Mouse (Mus musculus): ENCODE measurements at regions not wholly inside any gene's neighbourhood (a gene's known extent, or its start where the extent isn't known, plus 50 kb on each side); places are given as distances from the start of the nearest gene placed in this dataset.
A peak's percentile ranks its signal among the peaks of the same experiment; 100 is the strongest.

DNA sequence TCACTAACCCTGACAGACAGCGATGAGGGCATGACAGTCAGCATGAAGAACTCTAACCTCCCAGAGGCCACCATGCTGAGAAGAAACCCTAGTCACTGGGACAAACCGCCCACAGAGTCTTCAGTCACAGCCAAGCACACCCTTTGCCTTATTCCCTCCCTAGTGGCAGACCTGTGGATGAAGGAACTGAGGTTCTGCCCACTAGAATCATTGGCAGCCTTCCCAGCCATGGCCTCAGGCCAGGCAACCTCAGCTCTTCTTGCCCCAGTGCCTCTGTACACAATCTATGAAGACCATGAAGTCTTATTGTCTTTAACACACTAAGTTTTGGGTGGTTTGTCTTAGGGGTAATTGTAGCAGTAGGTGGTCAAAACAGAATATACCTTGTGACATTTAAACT, 219.5 kb downstream of the Rps15a start:
- Histone ChIP-seq H3K4me3 (ENCODE audit: control insufficient read depth, insufficient read depth, low read length) (no peak overlapping the region), H3K4me1 (replicated peaks; ENCODE audit: control insufficient read depth, insufficient read depth, low read length) (no peaks in the 10 kb centered on the region), H3K27ac (ENCODE audit: control insufficient read depth, insufficient read depth, low read length) (no peak overlapping the region), H3K27me3 (ENCODE audit: control insufficient read depth, insufficient read depth, low read length) (no peaks in the 10 kb centered on the region), H3K36me3 (ENCODE audit: control insufficient read depth, insufficient read depth, low read length) (no peaks in the 10 kb centered on the region)
- TF ChIP-seq POLR2A (IDR thresholded peaks at IDR 0.05; ENCODE audit: control insufficient read depth, extremely low read depth, insufficient read depth, low read length, poor library complexity), result no peak
- no peak for TF ChIP-seq CTCF (IDR thresholded peaks at IDR 0.05; ENCODE audit: borderline replicate concordance, control insufficient read depth, extremely low read depth, insufficient read depth, low read length, poor library complexity)
- WGBS, result 59% methylated on average over 2 of the region's 2 CpGs
- no peak for DNase-seq

DNA sequence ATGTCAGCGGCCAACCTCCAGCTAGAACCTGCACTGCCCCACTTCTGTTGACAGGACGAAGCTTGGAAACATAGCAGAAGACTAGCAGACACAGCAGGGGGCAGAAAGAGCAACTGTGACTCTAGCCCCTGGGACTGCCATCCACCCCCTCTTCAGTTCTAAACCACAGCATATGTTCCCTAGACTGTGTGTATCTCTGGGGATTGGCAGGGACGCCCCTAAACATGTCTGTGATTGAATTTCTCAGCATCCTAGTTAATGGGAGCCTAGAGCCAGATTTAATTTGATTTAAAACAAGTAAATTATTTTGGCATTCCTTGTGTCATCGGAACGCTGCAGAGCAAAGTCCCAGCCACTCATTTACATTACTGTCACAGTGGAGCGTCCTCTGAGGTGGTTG, 228.7 kb downstream of the Rps15a start:
- 80% methylated on average over 6 of the region's 6 CpGs for WGBS
- no peaks in the 10 kb centered on the region for H3K27me3 ChIP-seq (ENCODE audit: control insufficient read depth, insufficient read depth, low read length)
- no peak overlapping the region for H3K27ac ChIP-seq (ENCODE audit: control insufficient read depth, insufficient read depth, low read length)
- TF ChIP-seq CTCF (IDR thresholded peaks at IDR 0.05; ENCODE audit: borderline replicate concordance, control insufficient read depth, extremely low read depth, insufficient read depth, low read length, poor library complexity) (no peak), POLR2A (IDR thresholded peaks at IDR 0.05; ENCODE audit: control insufficient read depth, extremely low read depth, insufficient read depth, low read length, poor library complexity) (no peak)
- no peak overlapping the region for H3K4me3 ChIP-seq (ENCODE audit: control insufficient read depth, insufficient read depth, low read length)
- no peak for DNase-seq
- H3K4me1 ChIP-seq (replicated peaks; ENCODE audit: control insufficient read depth, insufficient read depth, low read length), result no peaks in the 10 kb centered on the region
- H3K36me3 ChIP-seq (ENCODE audit: control insufficient read depth, insufficient read depth, low read length), result no peaks in the 10 kb centered on the region

DNA sequence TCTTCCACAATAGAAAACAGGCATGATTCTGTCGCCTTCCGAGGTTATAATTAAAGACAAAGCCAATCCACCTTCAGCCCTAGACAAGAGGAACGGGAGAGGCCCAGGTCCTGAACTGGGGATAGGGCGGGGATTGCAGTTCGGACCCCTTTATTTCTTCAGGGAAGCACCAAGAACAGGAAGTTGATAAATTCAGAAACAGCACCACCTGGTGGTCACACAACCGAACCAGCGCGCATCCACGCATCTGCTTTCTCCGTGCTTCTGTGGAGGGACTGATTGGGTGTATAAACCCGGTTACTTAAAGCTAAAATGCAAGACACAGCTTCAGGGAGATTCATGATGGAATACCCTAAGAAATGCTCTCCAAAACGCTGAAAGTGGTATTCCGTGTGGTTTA, 233.2 kb downstream of the Rps15a start:
- H3K27me3 ChIP-seq (ENCODE audit: control insufficient read depth, insufficient read depth, low read length), result no peaks in the 10 kb centered on the region
- TF ChIP-seq CTCF (IDR thresholded peaks at IDR 0.05; ENCODE audit: borderline replicate concordance, control insufficient read depth, extremely low read depth, insufficient read depth, low read length, poor library complexity) (peak; percentile 57; the same call in 1 of the 2 replicates), POLR2A (IDR thresholded peaks at IDR 0.05; ENCODE audit: control insufficient read depth, extremely low read depth, insufficient read depth, low read length, poor library complexity) (no peak)
- DNase-seq, result peak; percentile 60
- no peak overlapping the region for H3K4me3 ChIP-seq (ENCODE audit: control insufficient read depth, insufficient read depth, low read length)
- no peaks in the 10 kb centered on the region for H3K36me3 ChIP-seq (ENCODE audit: control insufficient read depth, insufficient read depth, low read length)
- H3K27ac ChIP-seq (ENCODE audit: control insufficient read depth, insufficient read depth, low read length), result no peak overlapping the region
- H3K4me1 ChIP-seq (replicated peaks; ENCODE audit: control insufficient read depth, insufficient read depth, low read length), result no peaks in the 10 kb centered on the region
- 10% methylated on average over 13 of the region's 13 CpGs for WGBS

DNA sequence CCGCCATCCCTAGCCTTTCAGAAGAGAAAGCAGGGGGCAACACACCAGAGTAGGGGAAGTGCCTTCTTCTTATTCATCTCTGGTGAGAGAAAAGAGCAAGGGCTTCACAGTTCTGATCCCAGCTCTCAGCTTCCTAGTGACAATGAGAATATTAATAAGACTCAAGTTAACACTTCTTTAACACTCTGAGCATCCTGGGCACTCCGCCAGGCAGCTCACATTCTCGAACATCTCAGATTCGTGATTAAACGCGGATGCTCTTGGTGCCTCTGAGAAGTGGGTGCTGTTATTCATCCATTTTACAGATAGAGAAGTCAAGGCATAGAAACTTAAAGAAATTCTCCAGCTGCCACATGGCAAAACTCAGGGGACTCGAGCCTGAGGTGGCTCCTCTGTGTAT, 237.1 kb downstream of the Rps15a start:
- DNase-seq, result no peak
- Histone ChIP-seq H3K4me1 (replicated peaks; ENCODE audit: control insufficient read depth, insufficient read depth, low read length) (no peaks in the 10 kb centered on the region), H3K36me3 (ENCODE audit: control insufficient read depth, insufficient read depth, low read length) (no peaks in the 10 kb centered on the region), H3K4me3 (ENCODE audit: control insufficient read depth, insufficient read depth, low read length) (no peak overlapping the region), H3K27me3 (ENCODE audit: control insufficient read depth, insufficient read depth, low read length) (no peaks in the 10 kb centered on the region), H3K27ac (ENCODE audit: control insufficient read depth, insufficient read depth, low read length) (no peak overlapping the region)
- TF ChIP-seq POLR2A (IDR thresholded peaks at IDR 0.05; ENCODE audit: control insufficient read depth, extremely low read depth, insufficient read depth, low read length, poor library complexity) (no peak), CTCF (IDR thresholded peaks at IDR 0.05; ENCODE audit: borderline replicate concordance, control insufficient read depth, extremely low read depth, insufficient read depth, low read length, poor library complexity) (no peak)
- 86% methylated on average over 7 of the region's 7 CpGs for WGBS

DNA sequence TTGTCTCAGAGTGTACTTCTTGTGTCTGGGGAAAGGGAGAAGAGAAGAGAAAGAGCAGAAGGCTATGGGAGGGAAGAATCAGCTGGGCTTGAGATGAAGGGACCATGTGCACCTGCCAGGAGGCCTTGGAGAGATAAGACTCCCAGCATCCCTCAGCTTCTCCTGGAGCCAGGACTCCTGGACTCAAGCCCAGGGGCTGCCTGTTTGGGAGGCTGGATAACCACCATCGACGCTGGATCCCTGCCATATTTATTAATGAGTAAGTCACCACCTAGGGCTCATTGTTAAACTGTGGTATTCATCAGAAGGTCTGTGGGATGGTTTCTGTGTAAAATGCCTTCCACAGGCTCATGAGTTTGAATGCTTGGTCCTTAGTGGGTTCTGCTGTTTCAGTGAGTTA, 240.7 kb downstream of the Rps15a start:
- H3K36me3 ChIP-seq (ENCODE audit: control insufficient read depth, insufficient read depth, low read length), result no peaks in the 10 kb centered on the region
- no peaks in the 10 kb centered on the region for H3K4me1 ChIP-seq (replicated peaks; ENCODE audit: control insufficient read depth, insufficient read depth, low read length)
- TF ChIP-seq CTCF (IDR thresholded peaks at IDR 0.05; ENCODE audit: borderline replicate concordance, control insufficient read depth, extremely low read depth, insufficient read depth, low read length, poor library complexity) (no peak), POLR2A (IDR thresholded peaks at IDR 0.05; ENCODE audit: control insufficient read depth, extremely low read depth, insufficient read depth, low read length, poor library complexity) (no peak)
- no peak for DNase-seq
- no peak overlapping the region for H3K4me3 ChIP-seq (ENCODE audit: control insufficient read depth, insufficient read depth, low read length)
- no peaks in the 10 kb centered on the region for H3K27me3 ChIP-seq (ENCODE audit: control insufficient read depth, insufficient read depth, low read length)
- WGBS, result 91% methylated on average over 2 of the region's 2 CpGs
- H3K27ac ChIP-seq (ENCODE audit: control insufficient read depth, insufficient read depth, low read length), result no peak overlapping the region

DNA sequence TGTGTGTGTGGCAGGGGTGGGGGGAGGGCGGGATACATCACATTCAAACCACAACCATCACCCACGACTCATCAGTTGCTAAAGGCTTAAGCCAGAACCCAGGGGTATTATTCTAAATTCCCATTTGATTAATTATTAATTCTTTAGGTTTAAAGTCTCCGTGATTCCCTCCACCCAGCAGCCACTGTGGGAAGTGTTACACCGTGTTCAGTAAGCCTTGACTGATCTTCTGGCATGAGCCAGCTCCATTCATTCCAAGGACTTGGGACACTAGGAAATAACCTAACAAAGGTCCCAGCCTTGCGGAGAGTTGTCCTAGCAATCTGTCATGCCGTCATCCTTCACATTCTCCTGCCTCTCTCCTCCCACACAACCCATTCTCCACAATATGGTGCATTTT, 256.6 kb downstream of the Rps15a start:
- WGBS, result 75% methylated on average over 6 of the region's 6 CpGs
- DNase-seq, result no peak
- no peaks in the 10 kb centered on the region for H3K4me1 ChIP-seq (replicated peaks; ENCODE audit: control insufficient read depth, insufficient read depth, low read length)
- no peak for TF ChIP-seq POLR2A (IDR thresholded peaks at IDR 0.05; ENCODE audit: control insufficient read depth, extremely low read depth, insufficient read depth, low read length, poor library complexity)
- no peak for TF ChIP-seq CTCF (IDR thresholded peaks at IDR 0.05; ENCODE audit: borderline replicate concordance, control insufficient read depth, extremely low read depth, insufficient read depth, low read length, poor library complexity)
- no peak overlapping the region for H3K27ac ChIP-seq (ENCODE audit: control insufficient read depth, insufficient read depth, low read length)
- H3K4me3 ChIP-seq (ENCODE audit: control insufficient read depth, insufficient read depth, low read length), result no peak overlapping the region
- no peaks in the 10 kb centered on the region for H3K27me3 ChIP-seq (ENCODE audit: control insufficient read depth, insufficient read depth, low read length)
- no peaks in the 10 kb centered on the region for H3K36me3 ChIP-seq (ENCODE audit: control insufficient read depth, insufficient read depth, low read length)

DNA sequence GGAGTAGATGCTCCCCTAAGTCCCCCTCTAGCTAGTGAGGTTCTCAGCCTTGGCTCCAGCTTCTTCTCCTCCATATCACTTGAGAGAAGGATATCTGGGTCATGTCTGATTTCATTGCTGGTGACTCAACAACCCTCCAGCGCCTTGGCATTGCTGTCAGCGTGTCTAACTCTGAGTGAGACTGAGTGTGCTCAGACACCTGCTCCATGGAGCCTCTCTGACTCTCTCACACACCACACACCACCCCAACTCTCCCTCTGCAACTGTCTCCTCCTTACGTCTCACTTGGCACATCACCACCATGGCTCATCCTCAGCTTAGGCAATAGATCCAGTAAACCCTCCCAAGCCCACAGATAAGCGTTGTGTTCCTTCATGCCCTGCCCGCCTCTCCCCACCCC, 260.0 kb downstream of the Rps15a start:
- no peaks in the 10 kb centered on the region for H3K36me3 ChIP-seq (ENCODE audit: control insufficient read depth, insufficient read depth, low read length)
- H3K27me3 ChIP-seq (ENCODE audit: control insufficient read depth, insufficient read depth, low read length), result no peaks in the 10 kb centered on the region
- H3K4me1 ChIP-seq (replicated peaks; ENCODE audit: control insufficient read depth, insufficient read depth, low read length), result no peaks in the 10 kb centered on the region
- no peak overlapping the region for H3K4me3 ChIP-seq (ENCODE audit: control insufficient read depth, insufficient read depth, low read length)
- H3K27ac ChIP-seq (ENCODE audit: control insufficient read depth, insufficient read depth, low read length), result no peak overlapping the region
- no peak for DNase-seq
- 92% methylated on average over 5 of the region's 5 CpGs for WGBS
- TF ChIP-seq POLR2A (IDR thresholded peaks at IDR 0.05; ENCODE audit: control insufficient read depth, extremely low read depth, insufficient read depth, low read length, poor library complexity) (no peak), CTCF (IDR thresholded peaks at IDR 0.05; ENCODE audit: borderline replicate concordance, control insufficient read depth, extremely low read depth, insufficient read depth, low read length, poor library complexity) (no peak)

Measured in thymus, adult 2 months (tissue).